Mouse (Mus musculus) lung, adult 2 months (tissue): ENCODE data around the gene Zzef1.

Experiments
- CTCF ChIP-seq: fragments of 200-500 bp; IDR thresholded peaks from 2 replicates; pipeline ENCODE4 v1.5.1; 2011; ENCODE audit warnings: mild to moderate bottlenecking, low read length, control low read depth; ENCODE audit not compliant: insufficient read depth
- POLR2A ChIP-seq: fragments of 200-500 bp; IDR thresholded peaks from 2 replicates; pipeline ENCODE4 v1.6.1; 2011; ENCODE audit warnings: low read depth, mild to moderate bottlenecking, control low read depth, low read length, borderline replicate concordance; ENCODE audit errors: extremely low read depth

DNA sequence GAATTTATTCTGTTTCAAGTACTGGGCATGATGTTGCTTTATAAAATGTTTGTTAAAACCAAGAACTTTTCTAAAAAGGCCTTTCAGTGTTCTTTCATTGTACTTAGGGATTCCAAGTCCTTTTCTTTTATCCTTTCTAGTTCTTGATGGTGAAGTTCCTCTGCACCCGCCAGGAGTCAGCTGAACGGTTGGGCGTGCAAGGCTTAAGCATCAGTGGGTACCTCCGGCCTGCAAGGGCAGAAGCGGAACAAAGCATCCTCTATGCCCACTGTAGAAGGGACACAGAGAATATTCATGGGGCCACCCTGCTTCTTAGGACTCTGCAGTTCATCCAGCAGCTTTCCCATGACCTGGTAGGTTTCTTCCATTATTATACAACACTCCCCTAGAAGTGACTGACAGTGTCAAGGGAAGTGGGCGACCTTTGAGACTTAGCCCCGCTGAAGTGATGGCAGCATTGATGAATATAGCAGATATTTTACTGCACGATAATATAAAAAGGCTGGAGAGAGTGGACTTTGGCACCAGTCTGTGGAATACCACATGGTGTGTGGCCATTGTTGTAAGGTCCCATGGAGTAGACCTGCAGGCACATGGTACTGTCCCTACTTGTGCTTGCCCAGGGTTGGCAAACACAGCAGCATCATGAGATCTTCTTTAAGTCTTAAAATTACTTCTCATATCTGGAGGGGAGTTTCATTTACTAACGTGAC lies 54.5 kb downstream of the Zzef1 start:
- no peak for TF ChIP-seq POLR2A
- TF ChIP-seq CTCF: no peak
